Mouse (Mus musculus): ENCODE results near the gene Hal.

- TF ChIP-seq TAL1 (IDR thresholded peaks at IDR 0.05; ENCODE audit: low read length) (no peak), EP300 (IDR thresholded peaks at IDR 0.05; ENCODE audit: low read depth in 1 of 2, low read length in 2 of 2) (no peak), MEF2A (IDR thresholded peaks at IDR 0.05; ENCODE audit: extremely low read depth, insufficient replicate concordance, low read depth, low read length, poor library complexity, severe bottlenecking) (no peak), SMC3 (IDR thresholded peaks at IDR 0.05; ENCODE audit: low read depth, low read length) (no peak), ZNF384 (IDR thresholded peaks at IDR 0.05; ENCODE audit: low read depth, low read length) (no peak), NELFE (IDR thresholded peaks at IDR 0.05; ENCODE audit: low read depth, low read length) (no peak), POLR2AphosphoS2 (IDR thresholded peaks at IDR 0.05; ENCODE audit: low read length) (no peak), ZC3H11A (IDR thresholded peaks at IDR 0.05; ENCODE audit: low read depth, low read length) (no peak), POLR2A (IDR thresholded peaks at IDR 0.05; ENCODE audit: control insufficient read depth in 1 of 2, insufficient read depth in 1 of 2, low read depth in 1 of 2, low read length in 2 of 2, poor library complexity in 1 of 2) (no peak), BHLHE40 (IDR thresholded peaks at IDR 0.05; ENCODE audit: borderline replicate concordance, low read depth, low read length) (no peak), CTCF (IDR thresholded peaks at IDR 0.05 in 2 of 3, conservative IDR thresholded peaks at IDR 0.05 in 1 of 3; ENCODE audit: control insufficient read depth in 1 of 3, insufficient read depth in 1 of 3, low read depth in 2 of 3, low read length in 3 of 3, poor library complexity in 1 of 3, severe bottlenecking in 1 of 3) (no peak), USF1 (IDR thresholded peaks at IDR 0.05; ENCODE audit: low read depth, low read length) (no peak), TCF12 (IDR thresholded peaks at IDR 0.05; ENCODE audit: low read depth, low read length) (no peak), ZMIZ1 (IDR thresholded peaks at IDR 0.05; ENCODE audit: low read depth, low read length) (no peak)
Observed at GRCm38 (mm10) chr10:93500864-93501263, 12.3 kb downstream of the Hal start.

Measured in MEL (cell line).